Mouse (Mus musculus): ENCODE results near the gene Dync2h1. TPM values are rescaled to one million over a fixed set of nuclear protein-coding genes. Genes with fewer than 3 reads are reported as not detected.

The Dync2h1 gene
- 1 to 10 TPM; 4.6 to 4.8 TPM for polyA plus RNA-seq (2017; shearing (Covaris generic))

GRCm38 (mm10) chr9:7184172-7184896, at the start of gene Dync2h1, which contains the start of gene Dcun1d5:
TSS of gene Dync2h1 (minus strand) at chr9:7184446.
TSS of gene Dcun1d5 (plus strand) at chr9:7184520.

Other genes with a start within 250 kb of the Dync2h1 start
- 100 to 1,000 TPM; 190 to 201 TPM for gene Dcun1d5, start 74 bp upstream of the Dync2h1 start, polyA plus RNA-seq (2017; shearing (Covaris generic))
- gene Mmp13, start 88.1 kb upstream of the Dync2h1 start, polyA plus RNA-seq (2017; shearing (Covaris generic)): not detected
- gene Mmp12, start 159.9 kb upstream of the Dync2h1 start, polyA plus RNA-seq (2017; shearing (Covaris generic)): under 1 TPM; 0.17 to 0.51 TPM
- under 1 TPM in 1 of 2 experiments, not detected in 1; 0.20 TPM for gene Mmp1b, start 203.6 kb upstream of the Dync2h1 start, polyA plus RNA-seq (2017; shearing (Covaris generic))

Data from inflammation-experienced regulatory T-cells (primary cell).